14 mouse cellular contexts compared by ENCODE assay signal in genomic region chr13:118035598-118035997, GRCm38 (mm10).
"Had no signal": no experiment of that assay in that cellular context is flagged by ENCODE, and none has a peak within 500 bp of the region (broad histone marks: within the 10 kb centered on the region; RNA-seq: fewer than 3 reads in every experiment).

No protein-coding gene starts in this region.

- H3K9me3 ChIP-seq: limb, embryonic 12.5 days; liver, embryonic 15.5 days; midbrain, embryonic 15.5 days; neural tube, embryonic 12.5 days had no signal

- H3K4me1 ChIP-seq: limb, embryonic 12.5 days; liver, embryonic 15.5 days; megakaryocyte, embryonic 14.5 days; midbrain, embryonic 15.5 days; neural tube, embryonic 12.5 days had no signal

- H3K4me3 ChIP-seq: layer of hippocampus, adult 2 months; limb, embryonic 12.5 days; liver, embryonic 15.5 days; megakaryocyte, embryonic 14.5 days; midbrain, embryonic 15.5 days; neural tube, embryonic 12.5 days had no signal

- H3K36me3 ChIP-seq: limb, embryonic 12.5 days; liver, embryonic 15.5 days; midbrain, embryonic 15.5 days; neural tube, embryonic 12.5 days had no signal

- H3K27me3 ChIP-seq: limb, embryonic 12.5 days; liver, embryonic 15.5 days; megakaryocyte, embryonic 14.5 days; midbrain, embryonic 15.5 days; neural tube, embryonic 12.5 days had no signal

- H3K27ac ChIP-seq: kidney, postnatal 0 days; layer of hippocampus, adult 2 months; limb, embryonic 12.5 days; liver, embryonic 15.5 days; macrophage; midbrain, embryonic 15.5 days; neural tube, embryonic 12.5 days; stomach, postnatal 0 days had no signal

- DNase-seq: kidney, adult 11 months; kidney, adult 9 months; kidney, postnatal 36 days; thymus, postnatal 4 days had no signal

- ATAC-seq: midbrain, embryonic 15.5 days had no signal

- H3K4me2 ChIP-seq: limb, embryonic 12.5 days; liver, embryonic 15.5 days; midbrain, embryonic 11.5 days; midbrain, embryonic 15.5 days; neural tube, embryonic 12.5 days had no signal

- H3K9ac ChIP-seq: limb, embryonic 12.5 days; liver, embryonic 15.5 days; midbrain, embryonic 15.5 days; neural tube, embryonic 12.5 days had no signal
